ENCODE assay signal across 8 mouse cellular contexts in genomic region chr10:75772795-75773664, GRCm38 (mm10). TPM values are rescaled to one million over a fixed set of nuclear protein-coding genes. Genes with fewer than 3 reads are reported as not detected.
DNase-seq lines count a peak whose midpoint lies in the region; ATAC-seq and TF ChIP-seq lines count a peak whose summit lies in the region.

TSS of gene Ddt (minus strand) at chr10:75773414.

- H3K36me3 ChIP-seq in CH12.LX (replicated peaks in 1 of 2; ENCODE audit: control insufficient read depth in 1 of 2, insufficient read depth in 1 of 2, low read length in 1 of 2): peaks cover 14 to 57% of the 10 kb centered on the region in 2 experiments
- H3K36me3 ChIP-seq in forebrain, embryonic 11.5 days (ENCODE audit: control insufficient read depth, insufficient read depth, low read length): no peaks in the 10 kb centered on the region; the same call in 1 of the 2 replicates
- no peaks in the 10 kb centered on the region for H3K36me3 ChIP-seq in heart, embryonic 16.5 days (ENCODE audit: control insufficient read depth, insufficient read depth)
- H3K36me3 ChIP-seq in liver, embryonic 16.5 days (ENCODE audit: control insufficient read depth, insufficient read depth): no peaks in the 10 kb centered on the region
- H3K36me3 ChIP-seq in neural tube, embryonic 14.5 days (ENCODE audit: control insufficient read depth, insufficient read depth, low read length): no peaks in the 10 kb centered on the region

- H3K79me2 ChIP-seq in CH12.LX (replicated peaks; ENCODE audit: control insufficient read depth, extremely low read depth, insufficient read depth, poor library complexity, severe bottlenecking): peaks cover 3% of the 10 kb centered on the region; the same call in 1 of the 2 replicates

- no peak for TF ChIP-seq EP300 in CH12.LX (IDR thresholded peaks at IDR 0.05; ENCODE audit: low read length)

- peak; percentile 97 for DNase-seq in CH12.LX (ENCODE audit: extremely low read depth)
- DNase-seq in c-Kit-positive CD71-positive TER-119-negative erythroid progenitor cells, embryonic 14.5 days (ENCODE audit: low read depth): peak; percentile 85
- peak; percentile 95 for DNase-seq in forebrain, embryonic 11.5 days (ENCODE audit: low spot score)
- peak; percentile 91 to 95 for DNase-seq in kidney, postnatal 4 days
- DNase-seq in testis, postnatal 10 days (ENCODE audit: low spot score): peak; percentile 91

- under 1% methylated on average over 47 of the region's 47 CpGs for WGBS in forebrain, embryonic 11.5 days
- under 1% methylated on average over 47 of the region's 47 CpGs for WGBS in heart, embryonic 16.5 days
- under 1% methylated on average over 45 of the region's 47 CpGs for WGBS in liver, embryonic 16.5 days (ENCODE audit: insufficient replicate concordance)
- 0% methylated on average over 47 of the region's 47 CpGs for WGBS in neural tube, embryonic 14.5 days

- peak within 1 kb of the TSS; percentile 87 to 98 (median 94) for H3K4me3 ChIP-seq in CH12.LX (replicated peaks in 1 of 3; ENCODE audit: low read depth in 2 of 3, low read length in 2 of 3, poor library complexity in 1 of 3)
- H3K4me3 ChIP-seq in forebrain, embryonic 11.5 days (ENCODE audit: low read depth, low read length): peak within 1 kb of the TSS; percentile 63
- H3K4me3 ChIP-seq in heart, embryonic 16.5 days (ENCODE audit: low read length): peak within 1 kb of the TSS; percentile 84
- peak within 1 kb of the TSS; percentile 77 for H3K4me3 ChIP-seq in liver, embryonic 16.5 days (ENCODE audit: low read depth, low read length)
- H3K4me3 ChIP-seq in neural tube, embryonic 14.5 days (ENCODE audit: low read depth, low read length): peak within 1 kb of the TSS; percentile 44

- dilution Hi-C loops in CH12.LX (cut with MboI; ENCODE audit: extremely low pct_ligation_motif_present, extremely low pct_unique_long_range_greater_than_20kb, low sequenced_read_pairs): no loop called here

- no peaks in the 10 kb centered on the region for H3K9me3 ChIP-seq in CH12.LX (replicated peaks; ENCODE audit: low read length)
- H3K9me3 ChIP-seq in forebrain, embryonic 11.5 days (ENCODE audit: control insufficient read depth, low read length): no peaks in the 10 kb centered on the region
- H3K9me3 ChIP-seq in heart, embryonic 16.5 days (replicated peaks; ENCODE audit: control insufficient read depth, low read length): no peaks in the 10 kb centered on the region
- H3K9me3 ChIP-seq in liver, embryonic 16.5 days (replicated peaks; ENCODE audit: control insufficient read depth, low read length): no peaks in the 10 kb centered on the region
- H3K9me3 ChIP-seq in neural tube, embryonic 14.5 days (ENCODE audit: control insufficient read depth, low read length): no peaks in the 10 kb centered on the region

- peaks cover 3 to 43% of the 10 kb centered on the region in 2 experiments; a peak in 2 of 4 replicates for H3K4me1 ChIP-seq in CH12.LX (ENCODE audit: control insufficient read depth in 1 of 2, insufficient read depth in 2 of 2)
- peaks cover 3% of the 10 kb centered on the region; the same call in 1 of the 2 replicates for H3K4me1 ChIP-seq in forebrain, embryonic 11.5 days (replicated peaks; ENCODE audit: control insufficient read depth, insufficient read depth, low read length)
- peaks cover 5% of the 10 kb centered on the region; the same call in 1 of the 2 replicates for H3K4me1 ChIP-seq in heart, embryonic 16.5 days (ENCODE audit: control insufficient read depth, insufficient read depth, low read length)
- peaks cover 14% of the 10 kb centered on the region for H3K4me1 ChIP-seq in liver, embryonic 16.5 days (ENCODE audit: control insufficient read depth, low read depth, low read length)
- H3K4me1 ChIP-seq in neural tube, embryonic 14.5 days (ENCODE audit: control insufficient read depth, insufficient read depth, low read length): 0 out of 2 replicates have a peak, but pooled peaks cover 6% of the 10 kb centered on the region

- H3K27me3 ChIP-seq in CH12.LX (replicated peaks): no peaks in the 10 kb centered on the region
- no peaks in the 10 kb centered on the region for H3K27me3 ChIP-seq in forebrain, embryonic 11.5 days (ENCODE audit: control insufficient read depth, insufficient read depth, low read length)
- no peaks in the 10 kb centered on the region for H3K27me3 ChIP-seq in heart, embryonic 16.5 days (ENCODE audit: control insufficient read depth, insufficient read depth, low read length)
- H3K27me3 ChIP-seq in liver, embryonic 16.5 days (ENCODE audit: control insufficient read depth, insufficient read depth, low read depth, low read length): peaks cover 3% of the 10 kb centered on the region; the same call in 1 of the 2 replicates
- H3K27me3 ChIP-seq in neural tube, embryonic 14.5 days (ENCODE audit: control insufficient read depth, insufficient read depth, low read length): no peaks in the 10 kb centered on the region

- peak within 1 kb of the TSS; percentile 20; the same call in 1 of the 2 replicates for H3K27ac ChIP-seq in CH12.LX (ENCODE audit: insufficient read depth, low read depth)
- H3K27ac ChIP-seq in forebrain, embryonic 11.5 days (ENCODE audit: low read depth, low read length): no peak within 1 kb of the TSS
- peak within 1 kb of the TSS; percentile 37; the same call in 1 of the 2 replicates for H3K27ac ChIP-seq in heart, embryonic 16.5 days (ENCODE audit: low read length)
- peak within 1 kb of the TSS; percentile 61 for H3K27ac ChIP-seq in liver, embryonic 16.5 days (ENCODE audit: low read length)
- H3K27ac ChIP-seq in neural tube, embryonic 14.5 days (ENCODE audit: low read depth, low read length): no peak within 1 kb of the TSS

- peak; percentile 93 for TF ChIP-seq POLR2A in CH12.LX (IDR thresholded peaks at IDR 0.05; ENCODE audit: low read depth, low read length)

- ATAC-seq in forebrain, embryonic 11.5 days (replicated peaks; ENCODE audit: low FRiP score): peak; percentile 97
- peak; percentile 93 for ATAC-seq in heart, embryonic 16.5 days (replicated peaks; ENCODE audit: extremely low read depth, insufficient read depth, low FRiP score)
- ATAC-seq in liver, embryonic 16.5 days (ENCODE audit: low read depth): peak; percentile 95
- ATAC-seq in neural tube, embryonic 14.5 days (ENCODE audit: low read depth): peak; percentile 97

- in situ Hi-C loops in CH12.LX (cut with MboI; ENCODE audit: low pct_ligation_motif_present, low pct_unique_long_range_greater_than_20kb, low sequenced_read_pairs): no loop called here

- peak within 1 kb of the TSS; percentile 71 for H3K9ac ChIP-seq in CH12.LX (ENCODE audit: insufficient read depth, low read depth)
- peak within 1 kb of the TSS; percentile 69 for H3K9ac ChIP-seq in forebrain, embryonic 11.5 days (ENCODE audit: low read length)
- peak within 1 kb of the TSS; percentile 82 for H3K9ac ChIP-seq in heart, embryonic 16.5 days (ENCODE audit: low read length)
- H3K9ac ChIP-seq in liver, embryonic 16.5 days (ENCODE audit: low read depth, low read length): peak within 1 kb of the TSS; percentile 79
- peak within 1 kb of the TSS; percentile 56 for H3K9ac ChIP-seq in neural tube, embryonic 14.5 days (replicated peaks; ENCODE audit: low read depth, low read length)

- H3K4me2 ChIP-seq in CH12.LX (ENCODE audit: insufficient read depth, low read depth, poor library complexity, severe bottlenecking): peak within 1 kb of the TSS; percentile 74
- peak within 1 kb of the TSS; percentile 93 for H3K4me2 ChIP-seq in forebrain, embryonic 11.5 days (ENCODE audit: low read depth, low read length, severe bottlenecking)
- H3K4me2 ChIP-seq in heart, embryonic 16.5 days (ENCODE audit: low read depth, low read length): peak within 1 kb of the TSS; percentile 99
- peak within 1 kb of the TSS; percentile 98 for H3K4me2 ChIP-seq in liver, embryonic 16.5 days (ENCODE audit: low read depth, low read length)
- peak within 1 kb of the TSS; percentile 99 for H3K4me2 ChIP-seq in neural tube, embryonic 14.5 days (ENCODE audit: low read depth, low read length)

- TF ChIP-seq CTCF in CH12.LX (conservative IDR thresholded peaks at IDR 0.05 in 1 of 2, IDR thresholded peaks at IDR 0.05 in 1 of 2; ENCODE audit: low read depth in 2 of 2, low read length in 2 of 2): peak in 1 of 2 experiments; percentile 75; a peak in 2 of 4 replicates

- peak; percentile 38 for TF ChIP-seq RAD21 in CH12.LX (IDR thresholded peaks at IDR 0.05; ENCODE audit: low read depth, low read length)

TF ChIP-seq in CH12.LX, 34 proteins besides CTCF, POLR2A, EP300 and RAD21 (continues in another document):
- TF ChIP-seq NRF1 (IDR thresholded peaks at IDR 0.05; ENCODE audit: low read depth, low read length) (0 out of 2 replicates have a peak, but pooled peaks have one; percentile 9), MAZ (IDR thresholded peaks at IDR 0.05; ENCODE audit: low read depth, low read length) (0 out of 2 replicates have a peak, but pooled peaks have one; percentile 43), ZKSCAN1 (IDR thresholded peaks at IDR 0.05; ENCODE audit: borderline replicate concordance, low read depth, low read length) (no peak), MXI1 (IDR thresholded peaks at IDR 0.05; ENCODE audit: low read depth, low read length) (peak; percentile 67; the same call in 1 of the 2 replicates), TBP (conservative IDR thresholded peaks at IDR 0.05; ENCODE audit: low read depth, low read length) (peak; percentile 67; the same call in 1 of the 2 replicates), MAX (IDR thresholded peaks at IDR 0.05; ENCODE audit: low read length) (peak; percentile 71; the same call in 1 of the 2 replicates), USF2 (conservative IDR thresholded peaks at IDR 0.05; ENCODE audit: low read depth, low read length) (peak; percentile 89), RCOR1 (conservative IDR thresholded peaks at IDR 0.05; ENCODE audit: low read depth, low read length) (no peak), SIN3A (IDR thresholded peaks at IDR 0.05; ENCODE audit: low read length) (peak; percentile 73; the same call in 1 of the 2 replicates), SMC3 (IDR thresholded peaks at IDR 0.05; ENCODE audit: low read depth, low read length) (peak; percentile 57), IRF4 (IDR thresholded peaks at IDR 0.05; ENCODE audit: low read depth, low read length) (peak; percentile 44; the same call in 1 of the 2 replicates), POLR2AphosphoS2 (IDR thresholded peaks at IDR 0.05; ENCODE audit: low read depth, low read length) (peak; percentile 80; the same call in 1 of the 2 replicates), HCFC1 (IDR thresholded peaks at IDR 0.05; ENCODE audit: low read depth, low read length) (peak; percentile 70), TCF12 (IDR thresholded peaks at IDR 0.05; ENCODE audit: low read depth, low read length) (peak; percentile 59)

RNA-seq across cellular contexts. Expression of gene Ddt, which starts in this region (rescaled TPM):
- total RNA-seq in CH12.LX (2012; rRNA removed): 229 and 390 TPM in 2 replicates
- total RNA-seq in CH12.LX (2014; rRNA removed): 766 and 869 TPM in 2 replicates
- polyA plus RNA-seq in CH12.LX (2012; ENCODE audit: insufficient read length, low read depth): 599 and 608 TPM in 2 replicates
- 81.2 and 84.3 TPM in 2 replicates for polyA plus RNA-seq in forebrain, embryonic 11.5 days (2014; fragmentation: Nextera tagmentation; extraction: Ambion mirVana)
- 40.8 and 42.8 TPM in 2 replicates for polyA plus RNA-seq in heart, embryonic 16.5 days (2015; fragmentation: Nextera tagmentation; extraction: Ambion mirVana)
- 222 and 239 TPM in 2 replicates for polyA plus RNA-seq in liver, embryonic 16.5 days (2015; fragmentation: Nextera tagmentation; extraction: Ambion mirVana)
- polyA plus RNA-seq in neural tube, embryonic 14.5 days (2014; fragmentation: Nextera tagmentation; extraction: Ambion mirVana): 102 and 104 TPM in 2 replicates

Comparison
In these comparisons a context has a peak if more than half of its experiments do, and no peak if none do; other contexts are left out.
1. H3K27ac ChIP-seq: peak in CH12.LX (single experiment), heart, embryonic 16.5 days (single experiment) and liver, embryonic 16.5 days (single experiment); none in forebrain, embryonic 11.5 days (single experiment) and neural tube, embryonic 14.5 days (single experiment).
2. H3K4me3 ChIP-seq: peak in every context shown above with its lines; median percentile 94 in CH12.LX; 84 in heart, embryonic 16.5 days; 77 in liver, embryonic 16.5 days; 63 in forebrain, embryonic 11.5 days; 44 in neural tube, embryonic 14.5 days.
3. Peak in every context shown above with its lines, with median percentiles within 50 percentile points of each other: DNase-seq, H3K4me2 ChIP-seq, H3K9ac ChIP-seq and ATAC-seq.